Mouse (Mus musculus) c-Kit-positive CD71-positive TER-119-positive erythroid progenitor cells, embryonic 14.5 days (primary cell): ENCODE results near the gene Prkce.

Experiments used
- DNase-seq: peaks from one replicate; pipeline ENCODE4 v3.0.0-alpha.2; 2013; ENCODE audit warnings: low spot score

Gene Prkce

GRCm38 (mm10) chr17:86414608-86415007 lies 247.0 kb downstream of the Prkce start:
- no peak for DNase-seq

- no peak for DNase-seq
Observed at GRCm38 (mm10) chr17:86415989-86416388, 248.4 kb downstream of the Prkce start.

- no peak for DNase-seq
Observed at GRCm38 (mm10) chr17:86418334-86418733, 250.7 kb downstream of the Prkce start.

- no peak for DNase-seq
Observed at GRCm38 (mm10) chr17:86419199-86419598, 251.6 kb downstream of the Prkce start.

DNA sequence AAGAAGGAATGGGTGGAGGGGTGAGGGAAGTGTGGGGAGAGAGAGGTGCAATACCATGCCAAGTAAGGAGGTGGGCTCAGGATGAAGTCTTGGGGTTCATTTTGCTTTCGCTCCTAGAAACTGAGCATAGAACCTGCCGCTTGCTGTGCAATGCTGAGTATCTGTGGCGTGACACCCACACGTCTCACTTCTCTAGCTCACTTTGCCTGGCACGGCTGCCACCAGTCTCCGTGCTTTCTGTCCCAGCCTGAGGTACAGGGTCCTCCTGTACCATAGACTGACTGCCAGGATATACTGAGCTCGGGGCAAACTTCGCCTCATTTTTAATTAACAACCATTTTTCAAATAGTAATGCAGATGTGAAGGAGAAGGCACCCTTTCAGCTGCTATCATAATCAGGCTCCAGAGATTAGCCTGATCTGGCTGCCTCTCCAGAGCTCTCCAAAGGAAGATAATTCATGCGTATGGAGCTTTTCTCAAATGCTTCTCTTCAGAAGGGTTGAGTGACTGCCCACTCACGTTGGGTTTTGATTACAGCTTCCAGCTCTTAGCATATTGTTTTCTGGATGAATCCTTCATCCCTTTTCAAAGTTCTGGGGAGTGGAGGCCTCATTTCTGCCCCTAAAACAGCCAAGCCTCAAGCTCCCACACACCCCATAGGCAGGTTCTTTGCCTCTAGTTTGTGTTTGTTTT lies 253.2 kb downstream of the Prkce start:
- no peak for DNase-seq

DNA sequence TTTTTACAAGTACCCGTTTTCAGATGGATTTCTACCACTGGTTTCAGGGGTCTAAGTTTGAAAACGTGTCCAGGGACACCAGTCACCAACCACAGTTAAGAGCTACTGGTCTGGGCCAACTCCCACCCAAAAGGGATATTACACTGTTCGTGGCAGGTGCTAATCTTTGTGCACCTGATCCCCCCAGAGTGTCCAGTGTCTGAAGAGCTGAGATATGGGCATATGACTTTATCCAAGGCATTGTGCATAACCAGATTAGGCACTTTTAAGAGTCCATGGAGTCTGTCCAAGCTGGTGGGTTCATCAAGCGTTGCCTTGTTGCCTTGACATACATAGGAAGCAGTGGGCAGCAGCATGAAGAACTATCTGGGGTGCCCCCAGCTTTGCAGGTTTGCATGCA lies 254.4 kb downstream of the Prkce start:
- no peak for DNase-seq

DNA sequence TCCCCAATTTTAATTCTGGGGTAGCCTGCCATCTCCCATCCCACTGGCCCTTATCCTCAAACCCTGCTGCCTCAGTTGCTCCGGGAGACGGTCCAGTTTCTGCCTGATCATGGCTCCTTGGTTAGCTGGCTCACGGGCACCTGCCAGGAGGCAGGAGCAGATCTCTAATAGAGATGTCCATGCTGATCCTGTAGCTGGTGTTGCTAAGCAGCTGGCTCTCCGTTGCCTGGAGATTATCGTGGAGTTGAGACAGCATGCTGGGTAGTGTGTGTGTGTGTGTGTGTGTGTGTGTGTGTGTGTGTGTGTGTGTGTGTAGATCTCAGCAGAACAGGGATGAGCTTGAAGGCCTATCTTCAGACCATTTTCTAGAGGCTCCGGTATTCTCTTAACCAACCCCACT lies 262.3 kb downstream of the Prkce start:
- no peak for DNase-seq

DNA sequence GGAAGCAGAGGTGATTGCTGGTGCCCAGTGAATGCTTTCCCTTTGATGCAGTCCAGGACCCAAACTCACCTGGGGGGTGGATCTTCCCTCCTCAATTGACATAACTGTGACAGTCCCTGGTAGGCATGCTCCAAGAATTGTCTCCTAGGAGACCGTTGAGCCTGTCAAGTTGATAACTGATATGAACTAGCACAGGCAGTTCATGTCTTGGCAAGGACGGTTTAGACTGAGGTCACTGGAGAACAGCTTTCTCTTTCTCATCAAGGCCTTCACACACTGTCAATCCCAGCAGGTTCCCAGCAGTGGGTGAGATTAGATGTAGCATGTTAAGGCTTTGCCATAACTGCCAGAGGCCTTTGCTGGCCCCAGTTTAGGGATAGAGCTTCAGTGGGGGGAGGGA lies 265.5 kb downstream of the Prkce start:
- no peak for DNase-seq

GRCm38 (mm10) chr17:86433813-86434212 lies 266.2 kb downstream of the Prkce start:
- no peak for DNase-seq

GRCm38 (mm10) chr17:86434781-86435180 lies 267.2 kb downstream of the Prkce start:
- DNase-seq: no peak

- DNase-seq: no peak
Observed at GRCm38 (mm10) chr17:86435570-86435969, 268.0 kb downstream of the Prkce start.

DNA sequence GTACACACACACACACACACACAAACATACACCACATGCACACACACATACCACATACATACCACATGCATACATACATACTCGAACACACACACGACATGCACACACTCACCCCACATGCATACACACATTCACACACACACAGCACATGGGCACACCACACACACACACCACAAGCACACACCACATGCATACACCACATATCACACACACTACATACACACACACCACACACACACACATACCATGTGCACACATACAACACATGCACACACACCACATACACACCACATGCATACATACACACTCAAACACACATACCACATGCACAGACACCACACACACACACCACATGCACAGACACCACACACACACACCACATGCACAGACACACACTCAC lies 268.4 kb downstream of the Prkce start:
- no peak for DNase-seq

GRCm38 (mm10) chr17:86436583-86437370 lies 269.2 kb downstream of the Prkce start:
- no peak for DNase-seq

GRCm38 (mm10) chr17:86437516-86438277 lies 270.1 kb downstream of the Prkce start:
- DNase-seq: no peak

GRCm38 (mm10) chr17:86438278-86438661 lies 270.7 kb downstream of the Prkce start:
- DNase-seq: no peak

- DNase-seq: no peak
Observed at GRCm38 (mm10) chr17:86438763-86439162, 271.2 kb downstream of the Prkce start.

DNA sequence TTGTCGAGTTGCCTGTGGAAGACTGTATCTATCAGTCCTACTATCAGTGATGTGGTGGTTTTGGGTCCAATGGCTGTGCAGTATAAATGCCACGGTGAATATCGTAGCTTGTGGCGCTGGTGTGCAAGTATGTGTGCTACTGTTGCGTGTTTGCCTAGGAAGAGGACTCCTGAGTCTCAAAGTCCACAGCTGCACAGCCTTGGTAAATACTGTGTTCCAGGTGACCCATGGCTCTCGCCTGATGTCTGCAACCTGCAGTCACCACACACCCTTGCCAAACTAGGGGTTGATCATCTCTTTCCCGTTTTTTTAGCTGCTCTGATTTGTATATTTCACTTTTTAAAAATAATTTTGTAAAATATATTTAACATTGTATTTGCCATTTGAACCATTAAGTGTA lies 273.5 kb downstream of the Prkce start:
- no peak for DNase-seq

- DNase-seq: no peak
Observed at GRCm38 (mm10) chr17:86443886-86444285, 276.3 kb downstream of the Prkce start.

- peak; percentile 68 for DNase-seq
Observed at GRCm38 (mm10) chr17:86444578-86445419, 277.2 kb downstream of the Prkce start.

- no peak for DNase-seq
Observed at GRCm38 (mm10) chr17:86445420-86445720, 277.8 kb downstream of the Prkce start.

DNA sequence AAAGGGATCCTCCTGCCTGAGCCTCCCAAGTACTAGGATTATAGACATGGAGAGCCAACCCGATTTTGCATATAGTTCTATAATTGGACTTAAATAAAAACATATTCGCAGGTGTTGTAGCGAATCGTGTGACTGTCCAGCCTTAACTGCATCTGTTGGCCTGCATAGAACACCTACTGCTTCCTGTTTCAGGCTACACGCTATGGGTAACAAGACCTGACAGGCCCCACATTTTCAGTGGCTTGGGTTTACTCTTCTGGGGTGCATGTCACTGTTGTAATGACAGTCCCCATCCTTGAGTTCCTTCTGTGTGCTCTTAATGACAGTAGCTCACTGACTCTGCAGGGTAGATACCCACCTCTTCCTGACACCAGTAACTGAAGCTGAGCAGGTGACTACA lies 278.3 kb downstream of the Prkce start:
- DNase-seq: no peak

- no peak for DNase-seq
Observed at GRCm38 (mm10) chr17:86447101-86447598, 279.6 kb downstream of the Prkce start.
